Mouse (Mus musculus) ES-Bruce4 (cell line): Measurements from ENCODE around the gene Elp4.

Experiments
- CTCF ChIP-seq: IDR thresholded peaks from one replicate; pipeline ENCODE4 v1.8.1; 2011; ENCODE audit warnings: low read depth, low read length
- EP300 ChIP-seq: IDR thresholded peaks from 2 replicates; pipeline ENCODE4 v1.6.1; 2011; ENCODE audit warnings: low read depth, low read length; ENCODE audit not compliant: insufficient read depth
- POLR2A ChIP-seq: IDR thresholded peaks from one replicate; pipeline ENCODE4 v1.8.1; 2011; ENCODE audit warnings: low read length; ENCODE audit not compliant: insufficient read depth

DNA sequence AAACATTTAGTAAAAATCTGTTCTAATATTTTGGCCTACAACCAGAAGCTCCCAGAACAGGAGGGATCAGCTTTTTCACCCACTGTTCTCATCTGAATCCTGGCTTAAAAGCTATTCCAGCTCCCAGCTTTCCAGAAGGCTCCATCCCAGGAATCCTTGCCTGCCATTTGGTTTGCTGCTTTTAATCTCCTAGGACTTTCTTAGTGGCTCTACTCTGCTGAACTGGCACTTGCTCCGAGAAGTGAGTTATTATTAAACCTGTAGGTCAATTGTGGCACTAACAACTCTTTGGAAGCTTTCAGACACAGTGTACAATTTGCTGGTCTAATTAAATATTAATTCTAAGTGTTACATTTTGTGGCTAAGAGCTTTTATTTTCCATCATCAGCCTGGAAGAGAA lies 103.7 kb downstream of the Elp4 start:
- TF ChIP-seq CTCF (no peak), POLR2A (no peak), EP300 (no peak)
